Mouse (Mus musculus): Measurements from ENCODE around the gene Gdf2. TPM values are rescaled to one million over a fixed set of nuclear protein-coding genes. Genes with fewer than 3 reads are reported as not detected.

The Gdf2 gene
- total RNA-seq (2021) = under 1 TPM; 0.16 to 0.19 TPM

DNA sequence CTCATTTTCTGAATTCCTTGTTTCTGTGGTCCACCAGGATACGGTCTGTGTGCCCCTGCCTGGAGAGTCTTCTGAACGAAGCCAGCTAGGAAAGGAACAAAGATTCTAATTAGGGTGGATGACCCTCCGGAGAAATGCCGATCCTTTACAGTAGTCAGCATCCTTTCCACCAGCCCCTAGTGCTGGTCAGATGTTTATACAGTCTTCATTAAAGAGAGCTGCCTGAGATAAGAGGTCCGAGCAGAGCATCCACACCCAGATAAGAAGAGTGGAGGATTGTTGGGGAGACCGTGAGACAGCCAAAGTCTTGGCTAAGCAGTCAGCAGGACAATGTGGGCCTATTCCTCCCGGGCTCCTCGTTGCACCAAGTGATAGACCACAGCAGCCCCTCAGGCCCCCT lies at the start of gene Gdf2:
TSS of gene Gdf2 (plus strand) at position 301 of the 400 bp plus-strand sequence.
- DNase-seq = no peak
- intact Hi-C loops (cut with DNase I) = loop anchor here (2.0 kb wide), 1 partner anchor 20 kb away; no protein-coding TSS in a partner anchor

DNA sequence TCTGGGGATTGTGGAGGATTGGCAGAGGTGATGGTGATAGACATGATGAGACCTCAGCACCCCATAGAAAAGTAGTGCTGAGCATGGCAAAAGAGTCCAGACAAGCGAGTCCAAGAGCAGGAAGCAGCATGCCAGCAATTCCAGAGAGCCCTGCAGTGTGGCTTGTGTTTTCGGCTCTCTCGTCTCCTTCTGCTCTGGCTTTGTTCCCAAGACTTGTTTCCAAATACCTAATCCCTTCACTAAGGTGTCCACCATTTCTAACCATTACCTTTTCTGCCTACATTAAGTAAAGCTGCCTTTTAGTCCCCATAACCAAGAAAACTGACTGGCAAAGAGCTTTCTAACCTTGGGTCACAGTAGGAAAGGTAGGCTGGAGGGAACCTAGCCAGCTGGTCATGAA lies 49.3 kb upstream of the Gdf2 start:
- no peak for DNase-seq
- intact Hi-C loops (cut with DNase I) = loop anchor here (10.0 kb wide), 1 partner anchor 57 kb away; no protein-coding TSS in a partner anchor

DNA sequence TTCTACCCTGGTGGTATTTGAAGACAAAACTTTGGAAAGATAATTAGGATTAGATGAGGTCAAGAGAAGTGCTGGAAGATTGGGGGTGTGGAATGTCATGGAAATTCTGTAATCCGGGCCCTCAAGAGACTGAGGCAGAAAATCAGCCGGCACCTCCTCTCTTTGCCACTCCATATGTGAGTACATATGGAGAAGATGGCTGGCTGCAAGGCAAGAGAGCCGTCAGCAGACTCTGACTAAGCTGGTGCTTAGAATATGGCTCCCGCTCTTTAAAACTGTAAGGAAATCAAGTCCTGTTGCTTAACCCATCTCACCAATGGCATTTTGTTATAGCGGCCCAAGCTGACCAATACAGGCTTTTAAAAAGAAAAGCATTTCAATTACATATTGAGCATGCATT lies 45.1 kb upstream of the Gdf2 start:
- no peak for DNase-seq
- intact Hi-C loops (cut with DNase I) = loop anchor here (1.0 to 10.0 kb wide), 2 partner anchors 12 to 61 kb away; no protein-coding TSS in a partner anchor

DNA sequence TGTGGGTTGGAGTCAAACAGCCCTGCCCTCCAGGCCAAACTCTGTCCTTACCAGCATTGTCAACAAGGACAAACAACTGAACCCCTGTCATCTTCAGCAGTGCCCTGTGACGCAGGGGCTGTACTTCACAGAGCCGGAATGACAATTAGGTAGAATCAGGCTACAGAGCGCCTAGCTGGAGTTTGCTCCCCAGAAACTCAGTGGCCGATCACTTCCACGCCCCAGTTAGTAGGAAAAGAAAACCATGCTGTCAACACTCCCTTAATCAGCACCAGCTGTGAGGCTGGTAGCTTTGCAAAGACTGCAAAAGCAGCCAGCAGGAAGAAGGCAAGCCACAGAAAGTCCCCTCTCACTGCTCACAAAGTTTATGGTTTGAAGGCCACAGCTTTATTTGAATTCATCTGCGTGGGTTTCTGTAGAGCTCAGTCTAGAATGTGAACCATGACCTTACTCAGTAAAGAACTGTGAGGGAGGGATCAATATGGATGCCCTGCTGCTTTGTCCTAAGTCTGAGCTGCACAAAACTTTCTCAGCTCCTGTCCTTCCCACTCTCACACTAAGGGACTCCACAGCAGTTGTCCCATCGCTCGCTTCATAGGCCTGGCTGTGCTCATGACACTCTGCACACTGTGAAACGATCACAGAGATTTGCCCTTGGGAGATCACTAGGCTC lies 44.1 kb upstream of the Gdf2 start:
- DNase-seq = peak; percentile 39 to 42
- intact Hi-C loops (cut with DNase I) = loop anchor here (10.0 kb wide), 1 partner anchor 62 kb away; no protein-coding TSS in a partner anchor

DNA sequence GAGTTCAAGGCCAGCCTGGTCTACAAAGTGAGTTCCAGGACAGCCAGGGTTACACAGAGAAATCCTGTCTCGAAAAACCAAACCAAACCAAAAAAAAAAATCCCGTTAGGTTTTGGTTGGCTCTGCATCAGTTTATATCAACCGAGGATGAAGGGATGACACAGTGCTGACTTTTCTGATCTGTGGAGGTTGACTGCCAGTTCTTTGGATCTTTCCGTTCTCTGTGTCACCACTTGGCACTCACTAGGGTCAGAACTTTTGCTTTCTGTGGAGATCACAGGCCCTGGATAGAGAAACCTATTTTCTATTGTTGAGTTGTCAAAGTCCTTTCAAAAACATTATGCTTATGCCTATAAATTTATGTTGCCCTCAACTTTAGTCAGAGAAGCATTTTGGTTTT lies 38.1 kb upstream of the Gdf2 start:
- intact Hi-C loops (cut with DNase I) = no loop called here
- DNase-seq = no peak

DNA sequence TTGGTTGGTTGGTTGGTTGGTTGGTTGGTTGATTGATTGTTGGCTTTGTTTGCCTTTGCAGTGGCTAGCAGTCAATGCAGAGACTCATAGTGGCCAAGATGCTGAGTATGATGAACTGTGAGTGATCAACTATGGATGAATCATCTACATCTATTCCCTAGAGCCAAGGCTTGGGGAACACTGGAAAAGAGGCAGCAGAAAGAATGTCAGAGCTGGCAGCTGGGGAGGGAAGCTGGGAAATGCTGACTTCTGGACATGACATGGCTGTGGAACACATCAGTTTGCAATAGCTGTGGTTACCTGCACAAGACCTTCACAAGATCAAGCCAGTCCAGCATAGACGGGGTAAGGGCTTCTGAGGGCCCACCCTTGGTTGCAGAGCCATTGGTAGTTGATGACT lies 37.6 kb upstream of the Gdf2 start:
- intact Hi-C loops (cut with DNase I) = no loop called here
- DNase-seq = no peak

DNA sequence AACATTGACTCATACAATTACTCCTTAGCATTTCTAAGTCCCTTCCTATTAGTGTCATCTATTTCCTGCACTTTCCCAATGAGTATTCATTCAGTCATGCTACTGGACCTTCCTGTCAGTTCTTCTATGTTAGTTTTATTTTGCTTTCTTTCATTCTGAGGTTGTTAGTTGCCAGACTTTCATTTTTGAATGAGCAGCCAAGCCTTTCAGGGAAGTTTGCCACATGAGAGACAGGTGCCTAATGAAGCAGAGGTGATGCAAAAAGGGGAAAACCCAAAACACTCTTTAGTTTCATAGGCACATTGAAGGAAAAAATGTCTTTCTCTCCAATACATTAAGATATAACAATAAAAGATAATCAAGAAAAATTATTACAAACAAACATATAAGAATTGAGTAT lies 36.0 kb upstream of the Gdf2 start:
- intact Hi-C loops (cut with DNase I) = no loop called here
- DNase-seq = no peak

DNA sequence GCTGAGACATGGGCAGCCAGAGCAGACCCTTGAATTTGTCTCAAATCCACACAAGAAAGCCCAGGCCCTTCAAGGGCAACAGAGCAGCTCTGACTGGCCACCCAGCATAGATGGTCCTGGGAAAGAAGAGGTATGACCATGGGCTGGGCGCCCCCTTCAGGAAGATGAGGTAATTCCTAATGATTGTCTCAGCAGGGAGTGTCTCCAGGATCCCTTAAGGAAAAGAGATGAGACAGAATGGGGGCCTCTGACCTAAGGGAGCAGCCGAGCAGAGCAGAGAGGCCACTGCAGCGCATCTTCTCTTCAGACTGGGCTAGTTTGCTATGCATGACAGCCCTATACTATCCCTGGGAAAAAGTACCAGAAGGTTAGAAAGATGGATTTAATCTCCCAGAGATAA lies 27.1 kb upstream of the Gdf2 start:
- DNase-seq = peak; percentile 62 to 64
- intact Hi-C loops (cut with DNase I) = loop anchor here (1.0 kb wide), 1 partner anchor 218 kb away; no protein-coding TSS in a partner anchor

DNA sequence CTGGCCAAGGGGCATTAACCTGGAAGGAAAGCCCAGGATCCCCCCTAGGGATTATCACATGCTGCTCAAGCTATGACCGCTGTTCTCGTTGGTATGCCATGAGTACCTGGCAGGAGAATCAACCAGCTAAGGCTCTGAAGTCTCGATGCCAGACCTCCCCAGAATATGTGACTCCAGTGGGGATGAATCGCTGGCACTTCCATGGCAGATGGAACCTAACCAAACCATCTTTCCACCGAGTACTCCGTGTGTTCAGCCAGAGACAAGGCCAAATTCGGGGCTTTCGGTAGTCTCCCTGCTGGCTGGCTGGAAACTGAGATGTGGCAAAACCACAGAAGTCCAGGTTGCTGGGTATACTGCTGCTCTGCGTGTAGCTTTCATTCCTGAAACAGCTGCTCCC lies 26.6 kb upstream of the Gdf2 start:
- intact Hi-C loops (cut with DNase I) = no loop called here
- DNase-seq = no peak

DNA sequence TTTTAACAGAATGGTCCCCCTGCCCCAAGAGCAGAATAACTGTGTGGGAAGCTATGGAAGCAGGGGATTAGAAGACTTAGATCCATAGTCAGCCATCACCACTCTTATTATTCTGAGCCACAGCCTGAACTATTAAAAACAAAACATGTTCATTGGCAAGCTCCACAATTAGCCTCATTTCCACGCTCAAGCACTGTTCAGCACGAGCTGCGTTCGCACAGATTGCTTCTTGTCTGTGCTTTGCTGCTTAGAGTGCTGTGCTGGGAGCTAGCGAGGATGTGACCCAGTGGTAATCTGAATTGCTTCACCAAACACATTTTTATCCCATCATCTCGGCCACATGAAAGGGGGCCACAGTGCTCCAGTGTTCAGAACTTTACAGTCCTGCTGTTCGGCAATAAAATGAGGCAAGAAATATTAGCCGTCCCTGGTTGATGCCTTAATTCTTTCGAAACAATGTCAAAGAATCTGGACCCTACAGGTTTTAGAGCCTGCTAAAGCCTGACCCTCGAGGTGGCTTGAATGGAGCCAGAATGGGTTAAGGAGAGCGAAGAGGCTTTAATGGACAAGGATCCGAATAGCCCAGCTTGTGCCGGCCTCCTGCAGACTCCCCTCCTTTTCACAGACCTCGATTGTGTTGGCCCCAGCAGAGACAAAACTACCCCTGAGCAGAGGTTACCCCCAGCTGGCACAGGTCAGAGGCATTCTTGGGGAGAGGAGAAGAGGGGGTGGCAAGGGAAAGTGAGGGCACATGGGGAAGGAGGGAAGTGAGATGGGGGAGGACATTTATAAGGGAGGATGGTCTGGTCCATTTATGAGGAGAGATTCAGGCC lies 19.9 kb upstream of the Gdf2 start:
- intact Hi-C loops (cut with DNase I) = no loop called here
- no peak for DNase-seq

DNA sequence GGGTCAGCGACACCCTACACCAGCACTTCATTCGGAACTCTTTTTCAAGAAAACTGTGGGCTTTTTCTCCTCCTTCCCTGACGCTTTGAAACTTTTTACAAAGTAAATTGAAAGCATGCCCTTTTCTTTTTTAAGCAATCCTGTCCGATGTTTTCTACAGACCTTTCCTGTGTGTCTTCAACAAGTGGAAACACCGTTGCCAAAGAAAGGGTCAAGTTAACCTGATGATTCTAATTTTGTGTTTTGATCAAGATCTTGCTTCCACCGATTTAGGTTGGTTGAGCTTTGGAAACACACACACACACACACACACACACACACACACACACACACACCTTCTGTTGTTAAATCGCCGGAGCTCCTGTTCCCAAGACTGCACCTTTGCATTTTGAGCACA lies 18.1 kb upstream of the Gdf2 start:
- no peak for DNase-seq
- intact Hi-C loops (cut with DNase I) = no loop called here

DNA sequence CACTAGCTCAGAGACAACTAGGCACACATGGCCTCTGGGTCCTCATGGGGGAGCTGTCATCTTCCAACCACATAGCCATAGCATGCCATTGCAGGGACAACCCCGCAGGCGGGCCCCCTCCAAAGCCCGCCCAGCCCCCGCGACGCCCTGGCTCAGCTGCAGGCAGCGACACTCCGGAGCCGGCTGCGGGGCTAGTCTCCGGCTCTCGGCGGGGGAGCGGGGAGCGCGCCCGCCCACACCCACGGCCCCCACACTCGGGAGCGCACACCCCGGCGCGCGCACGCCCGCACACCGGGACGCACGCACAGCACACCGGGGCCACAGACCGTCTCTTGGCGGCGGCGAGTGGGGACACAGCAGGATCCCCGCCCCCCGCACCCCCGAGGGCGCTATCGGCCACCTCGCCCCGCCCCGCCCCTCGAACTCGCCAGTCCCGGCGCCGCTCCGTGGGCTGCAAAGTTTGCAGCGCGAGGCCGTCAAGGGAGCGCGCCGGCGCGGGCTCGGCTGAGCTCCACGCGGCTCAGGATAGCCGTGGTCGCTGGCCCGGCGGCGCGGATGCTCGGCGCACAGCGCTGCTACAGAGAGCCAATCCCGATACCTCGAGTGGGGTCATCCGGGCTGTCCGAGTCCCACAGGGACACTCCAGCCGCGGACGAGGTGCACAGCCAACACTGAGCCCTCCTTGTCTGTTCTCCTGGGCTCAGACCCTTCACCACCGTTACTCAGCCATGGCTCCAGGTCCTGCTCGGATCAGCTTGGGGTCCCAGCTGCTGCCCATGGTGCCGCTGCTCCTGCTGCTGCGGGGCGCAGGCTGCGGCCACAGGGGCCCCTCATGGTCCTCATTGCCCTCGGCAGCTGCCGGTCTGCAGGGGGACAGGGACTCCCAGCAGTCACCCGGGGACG lies 17.4 kb upstream of the Gdf2 start, which contains the start of gene Gdf10:
TSS of gene Gdf10 (plus strand) at position 420 of the 903 bp plus-strand sequence.
- peak; percentile 24 to 37 for DNase-seq
- intact Hi-C loops (cut with DNase I) = no loop called here

DNA sequence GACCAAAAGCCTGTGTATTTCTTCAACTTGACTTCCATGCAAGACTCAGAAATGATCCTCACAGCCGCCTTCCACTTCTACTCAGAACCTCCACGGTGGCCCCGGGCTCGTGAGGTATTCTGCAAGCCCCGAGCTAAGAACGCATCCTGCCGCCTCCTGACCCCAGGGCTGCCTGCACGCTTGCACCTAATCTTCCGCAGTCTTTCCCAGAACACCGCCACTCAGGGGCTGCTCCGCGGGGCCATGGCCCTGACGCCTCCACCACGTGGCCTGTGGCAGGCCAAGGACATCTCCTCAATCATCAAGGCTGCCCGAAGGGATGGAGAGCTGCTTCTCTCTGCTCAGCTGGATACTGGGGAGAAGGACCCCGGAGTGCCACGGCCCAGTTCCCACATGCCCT lies 9.0 kb upstream of the Gdf2 start:
- DNase-seq = no peak
- intact Hi-C loops (cut with DNase I) = no loop called here

DNA sequence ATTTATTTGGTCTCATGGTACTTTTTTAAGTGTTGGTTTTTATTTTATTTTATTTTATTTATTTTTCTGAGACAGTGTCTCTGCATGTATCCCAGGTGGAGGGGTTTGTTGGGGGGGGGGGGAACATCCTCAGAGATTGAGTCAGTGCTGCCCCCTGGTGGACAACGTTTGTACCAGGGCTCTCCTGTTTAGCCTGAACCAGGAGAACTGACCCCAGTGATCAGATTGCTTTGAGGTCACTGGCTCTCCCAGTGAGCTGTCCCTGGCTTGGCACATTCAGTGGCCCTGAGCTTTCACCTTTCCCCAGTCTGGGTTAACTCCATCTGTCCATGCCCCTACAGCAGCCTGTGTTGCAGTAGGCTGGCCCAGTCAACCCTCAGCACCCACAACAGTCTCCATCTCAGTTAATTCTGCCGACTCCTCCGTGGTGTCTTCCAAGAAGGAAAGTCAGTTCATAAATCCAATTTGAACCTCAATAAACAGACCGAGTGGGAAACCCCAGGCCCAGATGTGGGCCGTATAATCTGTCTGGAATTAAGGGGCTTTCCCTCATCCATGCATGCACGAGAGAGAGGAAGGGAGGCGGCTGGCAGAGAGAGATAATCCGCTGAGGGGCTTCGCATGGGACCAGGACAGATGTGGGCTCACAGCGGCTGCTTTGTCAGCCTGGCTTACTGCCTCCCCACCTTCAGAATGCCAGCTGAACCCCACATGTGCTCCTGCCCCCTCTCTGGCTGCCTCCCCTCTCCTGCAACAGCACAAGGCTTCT lies 7.7 kb upstream of the Gdf2 start:
- intact Hi-C loops (cut with DNase I) = loop anchor here (1.0 kb wide), 2 partner anchors 237 to 260 kb away; no protein-coding TSS in a partner anchor

DNA sequence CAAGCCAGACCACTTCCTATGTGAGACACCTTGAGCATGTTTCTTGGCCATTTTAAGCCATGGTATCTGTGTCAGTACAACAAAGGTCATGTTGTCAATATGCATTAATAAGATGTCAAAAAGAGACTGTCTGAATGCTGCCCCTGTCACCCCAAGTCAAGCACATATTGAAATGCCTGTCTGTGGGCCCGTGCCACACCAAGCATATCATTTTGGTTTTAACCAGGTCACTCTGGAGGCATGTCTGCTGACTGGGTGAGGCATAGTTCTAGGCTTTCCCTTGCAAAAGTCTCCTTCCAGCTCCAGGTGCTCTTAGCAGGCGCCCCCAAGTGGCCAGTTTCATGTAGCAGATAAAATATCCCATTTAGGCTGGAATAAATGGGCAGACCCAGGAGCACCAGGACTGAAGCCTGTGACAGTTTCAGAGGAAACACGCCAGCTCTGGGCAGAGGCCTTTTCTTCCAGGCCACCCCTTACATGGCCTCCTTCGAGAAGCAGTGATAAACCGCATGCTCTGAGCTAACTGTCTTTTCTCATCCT lies 7.0 kb upstream of the Gdf2 start:
- peak; percentile 41 to 62 for DNase-seq
- intact Hi-C loops (cut with DNase I) = loop anchor here (1.0 kb wide), 2 partner anchors 238 to 261 kb away; no protein-coding TSS in a partner anchor

More for the DNA sequence above, 7.7 kb upstream of the Gdf2 start:
- peak; percentile 71 to 81 for DNase-seq

DNA sequence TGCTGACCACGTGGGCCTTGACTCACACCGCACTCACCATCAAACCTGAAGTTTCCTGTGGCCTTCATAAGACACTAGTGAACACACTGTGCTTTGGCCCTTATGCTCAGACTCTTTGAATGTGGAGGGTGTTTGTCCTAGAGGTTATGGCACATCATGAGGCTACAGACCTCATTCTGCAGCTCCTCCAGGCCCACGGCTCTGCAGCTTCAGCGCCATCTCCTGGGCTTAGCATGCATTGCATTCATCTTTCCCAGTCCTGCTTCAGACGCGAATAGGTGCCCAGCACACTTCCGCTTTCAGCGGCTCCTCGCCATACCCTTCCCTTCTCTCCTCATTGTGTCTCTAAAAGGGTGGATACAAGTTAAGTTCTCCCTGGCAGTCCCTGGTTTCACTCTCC lies 1.7 kb upstream of the Gdf2 start:
- intact Hi-C loops (cut with DNase I) = loop anchor here (5.0 kb wide), 1 partner anchor 307 kb away; no protein-coding TSS in a partner anchor

DNA sequence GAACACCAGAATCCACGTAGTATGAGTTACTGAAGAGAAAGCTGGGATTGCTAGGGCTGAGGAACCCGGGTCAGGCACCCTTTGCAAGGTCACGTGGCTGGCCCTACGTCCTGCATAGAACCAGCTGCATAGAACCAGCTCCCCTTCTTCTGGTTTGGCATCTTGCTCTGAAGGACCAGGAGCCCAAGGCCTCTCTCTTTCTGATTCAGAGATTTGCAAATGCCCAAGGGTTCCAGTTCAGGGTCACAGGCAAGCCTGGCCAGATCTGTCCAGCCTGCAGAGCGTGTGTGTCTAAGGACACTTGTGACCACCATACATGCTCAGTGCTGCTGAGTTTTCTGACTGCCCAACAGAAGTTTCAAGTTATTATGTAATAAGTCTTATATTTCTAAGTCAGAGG lies 1.4 kb downstream of the Gdf2 start:
- no peak for DNase-seq
- intact Hi-C loops (cut with DNase I) = no loop called here

More for the DNA sequence above, 1.7 kb upstream of the Gdf2 start:
- DNase-seq = peak; percentile 58 to 74

DNA sequence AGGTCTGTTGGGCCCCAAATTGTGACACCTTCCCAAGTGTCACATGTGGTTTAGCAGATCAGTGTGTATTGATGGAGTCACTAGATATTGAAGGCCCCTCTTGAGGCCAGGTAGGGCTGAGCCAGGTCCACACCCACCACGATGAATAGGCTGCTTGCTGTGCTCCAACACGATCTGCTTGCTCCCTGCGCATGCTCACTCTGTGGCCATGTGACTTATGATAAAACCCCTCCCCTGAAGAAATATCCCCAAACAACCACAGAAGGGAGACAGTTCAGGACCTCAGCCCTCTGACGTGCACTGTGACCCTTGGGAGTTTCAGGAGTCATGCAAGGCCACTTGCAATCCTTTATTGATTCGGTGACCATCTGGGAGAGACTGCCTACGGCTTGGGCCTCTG lies 5.3 kb downstream of the Gdf2 start:
- no peak for DNase-seq
- intact Hi-C loops (cut with DNase I) = no loop called here

DNA sequence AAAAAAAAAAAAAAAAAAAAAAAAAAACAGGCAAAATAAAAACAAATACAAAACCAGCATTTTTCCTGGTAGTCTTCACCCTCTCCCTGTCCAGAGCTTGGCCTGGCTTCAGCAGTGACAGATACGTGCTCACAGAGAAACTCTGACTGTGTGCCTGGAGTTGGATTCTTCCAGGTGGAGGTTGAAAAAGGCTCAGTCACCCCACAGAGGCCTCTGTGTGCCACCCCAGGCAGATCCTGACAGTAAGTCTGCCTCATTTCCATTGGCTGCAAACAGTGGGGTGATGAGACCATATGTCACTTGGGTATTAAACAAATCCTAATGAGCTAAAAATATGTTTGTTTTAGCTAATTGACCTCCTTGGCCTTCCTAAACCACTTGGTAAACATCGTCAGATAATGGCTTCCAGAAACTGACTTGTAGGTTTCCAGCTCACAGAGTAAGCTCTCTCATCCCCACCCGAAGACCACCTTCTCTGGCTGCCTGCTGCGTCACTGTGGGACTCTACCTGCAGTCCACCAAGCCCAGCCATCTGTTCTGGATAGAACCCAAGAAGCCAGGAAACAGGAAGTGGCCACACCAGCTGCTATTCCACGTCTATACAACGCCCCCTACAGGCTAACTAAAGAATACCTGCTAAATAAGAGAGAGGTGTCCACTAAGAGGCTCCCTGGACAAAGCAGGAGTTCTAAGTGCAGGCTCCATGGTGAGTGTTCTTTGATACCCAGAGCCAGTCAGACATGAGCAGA lies 11.6 kb downstream of the Gdf2 start:
- intact Hi-C loops (cut with DNase I) = no loop called here
- DNase-seq = no peak

All from heart, postnatal 36 days (tissue).